In genomic region chr1:83039080-83039479, GRCm38 (mm10) we compare ENCODE assay signal across 21 mouse cellular contexts. TPM values are rescaled to one million over a fixed set of nuclear protein-coding genes. Genes with fewer than 3 reads are reported as not detected.
DNase-seq lines count a peak whose midpoint lies in the region; ATAC-seq and TF ChIP-seq lines count a peak whose summit lies in the region.
"Had no signal": no experiment of that assay in that cellular context is flagged by ENCODE, and none has a peak within 500 bp of the region (broad histone marks: within the 10 kb centered on the region; RNA-seq: fewer than 3 reads in every experiment).

No protein-coding gene starts in this region.

- H3K4me3 ChIP-seq in lung, adult 2 months (replicated peaks; ENCODE audit: extremely low read depth, low read depth, low read length), result no peak overlapping the region

- TF ChIP-seq POLR2A in lung, adult 2 months (IDR thresholded peaks at IDR 0.05; ENCODE audit: borderline replicate concordance, extremely low read depth, low read depth, low read length), result no peak

- TF ChIP-seq CTCF in lung, adult 2 months (IDR thresholded peaks at IDR 0.05; ENCODE audit: insufficient read depth, low read length), result no peak

- 67% methylated on average over 4 of the region's 4 CpGs for WGBS in lung, adult 2 months

- H3K4me1 ChIP-seq in lung, adult 2 months (ENCODE audit: control insufficient read depth, insufficient read depth, low read length), result no peaks in the 10 kb centered on the region
- H3K4me1 ChIP-seq: liver, embryonic 13.5 days had no signal

- peak; percentile 29 to 52 for DNase-seq in lung, adult 18-20 months
- no peak for DNase-seq in lung, adult 2 months
- DNase-seq in ES-CJ7 (ENCODE audit: low read depth, low spot score), result peak; percentile 40
- peak; percentile 35 for DNase-seq in ZHBTc4 (ENCODE audit: low read depth, low spot score)
- DNase-seq in lung, postnatal 36 days, result peak; percentile 46
- DNase-seq in frontal cortex, postnatal 14 days (ENCODE audit: low spot score in 2 of 2), result no peak
- DNase-seq: adrenal gland, postnatal 14 days; B cell, adult 2 months; cerebellum, adult 9-10 months; forebrain, postnatal 0 days; liver, embryonic 13.5 days; right cerebral cortex, adult 18-20 months had no signal

- no peak for ATAC-seq in activated CD4-positive, CD25-positive, alpha-beta regulatory T cell, adult 4 months

RNA-seq across cellular contexts. Expression of gene Slc19a3, which starts 0.8 kb away (rescaled TPM):
- 3.5 and 4.5 TPM in 2 replicates for polyA plus RNA-seq in lung, adult 2 months (2012; rRNA removed)
- not detected for polyA plus RNA-seq in activated CD4-positive, CD25-positive, alpha-beta regulatory T cell, adult 4 months (2017; shearing (Covaris generic))
- polyA plus RNA-seq: macrophage had no signal

RNA-seq across cellular contexts. Expression of gene Krtap28-10, which starts 3.2 kb away (rescaled TPM):
- not detected in 2 replicates for polyA plus RNA-seq in lung, adult 2 months (2012; rRNA removed)
- not detected for polyA plus RNA-seq in activated CD4-positive, CD25-positive, alpha-beta regulatory T cell, adult 4 months (2017; shearing (Covaris generic))
- polyA plus RNA-seq: forebrain, postnatal 0 days; heart, embryonic 14.5 days; hindbrain, embryonic 13.5 days; kidney, embryonic 14.5 days; limb, embryonic 14.5 days; liver, embryonic 13.5 days; macrophage; midbrain, embryonic 10.5 days; neural tube, embryonic 15.5 days; thymus, postnatal 0 days had no signal

RNA-seq across cellular contexts. Expression of gene Gm47969, which starts 5.7 kb away (rescaled TPM):
- 0.57 and 0.66 TPM in 2 replicates for polyA plus RNA-seq in lung, adult 2 months (2012; rRNA removed)
- polyA plus RNA-seq in activated CD4-positive, CD25-positive, alpha-beta regulatory T cell, adult 4 months (2017; shearing (Covaris generic)), result not detected
- polyA plus RNA-seq: forebrain, postnatal 0 days; heart, embryonic 14.5 days; hindbrain, embryonic 13.5 days; kidney, embryonic 14.5 days; limb, embryonic 14.5 days; liver, embryonic 13.5 days; macrophage; midbrain, embryonic 10.5 days; neural tube, embryonic 15.5 days; thymus, postnatal 0 days had no signal

RNA-seq across cellular contexts. Expression of gene A030005K14Rik, which starts 20.1 kb away (rescaled TPM):
- polyA plus RNA-seq in lung, adult 2 months (2012; rRNA removed), result not detected in 2 replicates
- not detected for polyA plus RNA-seq in activated CD4-positive, CD25-positive, alpha-beta regulatory T cell, adult 4 months (2017; shearing (Covaris generic))
- polyA plus RNA-seq: forebrain, postnatal 0 days; heart, embryonic 14.5 days; hindbrain, embryonic 13.5 days; kidney, embryonic 14.5 days; limb, embryonic 14.5 days; liver, embryonic 13.5 days; macrophage; midbrain, embryonic 10.5 days; neural tube, embryonic 15.5 days; thymus, postnatal 0 days had no signal

RNA-seq across cellular contexts. Expression of gene Krtap28-13, which starts 21.6 kb away (rescaled TPM):
- polyA plus RNA-seq in lung, adult 2 months (2012; rRNA removed), result 0.11 and 0.12 TPM in 2 replicates
- polyA plus RNA-seq in activated CD4-positive, CD25-positive, alpha-beta regulatory T cell, adult 4 months (2017; shearing (Covaris generic)), result not detected
- polyA plus RNA-seq: forebrain, postnatal 0 days; heart, embryonic 14.5 days; hindbrain, embryonic 13.5 days; kidney, embryonic 14.5 days; liver, embryonic 13.5 days; macrophage; midbrain, embryonic 10.5 days; neural tube, embryonic 15.5 days; thymus, postnatal 0 days had no signal

Comparison
In these comparisons a context has a peak if more than half of its experiments do, and no peak if none do; other contexts are left out.
1. DNase-seq: peak in lung, adult 18-20 months (2 of 2), ES-CJ7 (single experiment), ZHBTc4 (single experiment) and lung, postnatal 36 days (single experiment); none in lung, adult 2 months (single experiment) and frontal cortex, postnatal 14 days (0 of 2).